Mouse (Mus musculus): ENCODE data around the gene Pepd.

- no peak for TF ChIP-seq GATA1 (IDR thresholded peaks at IDR 0.05; ENCODE audit: low read length)
- TF ChIP-seq TAL1 (IDR thresholded peaks at IDR 0.05; ENCODE audit: low read length), result no peak
These were observed 144.8 kb downstream of the Pepd start for GRCm38 (mm10) chr7:35056999-35057398.
